In the genomic region with DNA sequence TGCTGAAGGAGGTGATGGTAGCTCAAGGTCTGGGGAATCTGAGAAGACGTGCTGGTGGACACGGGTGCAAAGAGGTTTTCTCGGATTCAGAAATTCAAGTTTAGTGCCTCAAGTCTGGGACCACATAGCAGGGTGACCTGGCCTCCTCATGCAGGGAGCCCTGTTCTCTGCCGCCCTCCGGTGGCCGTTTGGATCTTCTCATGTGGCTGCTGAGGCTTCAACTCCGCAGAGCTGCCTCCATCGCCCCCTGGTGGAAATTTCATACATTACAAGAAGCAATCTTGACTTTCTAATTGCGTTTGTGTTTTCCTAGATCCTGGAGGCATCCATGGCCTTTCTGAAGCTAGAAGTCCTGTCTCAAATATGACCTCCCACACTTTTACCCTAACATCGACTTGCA, we compare ENCODE assay signal across 8 mouse cellular contexts. TPM values are rescaled to one million over a fixed set of nuclear protein-coding genes. Genes with fewer than 3 reads are reported as not detected.
DNase-seq lines count a peak whose midpoint lies in the region; ATAC-seq lines count a peak whose summit lies in the region.

No protein-coding gene starts in this region.

- DNase-seq in WW6 (ENCODE audit: low read depth, low spot score) = peak; percentile 70
- DNase-seq in cerebellum, postnatal 25 days = peak; percentile 95 to 97
- DNase-seq in frontal cortex, postnatal 25 days (ENCODE audit: low spot score in 2 of 2) = peak; percentile 90 to 95
- DNase-seq in layer of hippocampus, postnatal 36 days = peak; percentile 90 to 92
- peak; percentile 90 to 94 for DNase-seq in lung, postnatal 4 days
- peak; percentile 92 for DNase-seq in right cerebral cortex, adult 18-20 months
- peak; percentile 66 for DNase-seq in urinary bladder, postnatal 10 days (ENCODE audit: low spot score)

- peaks cover 2% of the 10 kb centered on the region; the same call in 1 of the 2 replicates for H3K27me3 ChIP-seq in hindbrain, embryonic 16.5 days (replicated peaks; ENCODE audit: control insufficient read depth, insufficient read depth, low read length)

- under 1% methylated on average over 10 of the region's 10 CpGs for WGBS in hindbrain, embryonic 16.5 days

- peaks cover 41% of the 10 kb centered on the region for H3K4me1 ChIP-seq in hindbrain, embryonic 16.5 days (ENCODE audit: control insufficient read depth, insufficient read depth, low read depth, low read length)

- H3K27ac ChIP-seq in hindbrain, embryonic 16.5 days (ENCODE audit: low read depth, low read length) = peak overlapping the region; percentile 93

- no peaks in the 10 kb centered on the region for H3K36me3 ChIP-seq in hindbrain, embryonic 16.5 days (ENCODE audit: control insufficient read depth, insufficient read depth, low read length)

- 0 out of 2 replicates have a peak, but pooled peaks have one; percentile 47 for ATAC-seq in hindbrain, embryonic 16.5 days

- no peak overlapping the region for H3K4me2 ChIP-seq in hindbrain, embryonic 16.5 days (ENCODE audit: low read length)

- H3K9me3 ChIP-seq in hindbrain, embryonic 16.5 days (ENCODE audit: control insufficient read depth, low read length) = no peaks in the 10 kb centered on the region

- H3K9ac ChIP-seq in hindbrain, embryonic 16.5 days (ENCODE audit: low read depth, low read length) = no peak overlapping the region

- H3K4me3 ChIP-seq in hindbrain, embryonic 16.5 days (ENCODE audit: low read length) = no peak overlapping the region

RNA-seq across cellular contexts. Expression of a gene that starts 20.6 kb away (rescaled TPM):
- 34.6 and 40.9 TPM in 2 replicates for polyA plus RNA-seq in hindbrain, embryonic 16.5 days (2015; fragmentation: Nextera tagmentation; extraction: Ambion mirVana)
- 10 to 100 TPM; 86.7 to 89.8 TPM for total RNA-seq in layer of hippocampus, postnatal 36 days (2021)
